Mouse (Mus musculus) MEL (cell line): Measurements from ENCODE around the gene Plp2. TPM values are rescaled to one million over a fixed set of nuclear protein-coding genes. Genes with fewer than 3 reads are reported as not detected.

Source experiments
- DNase-seq: peaks from one replicate; pipeline ENCODE4 v3.0.0; 2011; ENCODE audit warnings: low read depth, low spot score
- H3K27ac ChIP-seq: 2 replicates; pipeline ENCODE4 v1.5.1; 2012; ENCODE audit warnings: low read depth, mild to moderate bottlenecking, control low read depth, low read length, moderate library complexity; ENCODE audit not compliant: control insufficient read depth
- H3K27me3 ChIP-seq, 2 experiments: fragments of 150-350 bp in 1 of 2; sonication (generic) in 1 of 2; 2 replicates each; pipeline ENCODE4 v1.6.1; 2012; ENCODE audit warnings: low read length in 2 of 2, mild to moderate bottlenecking in 2 of 2, improper control_type of control experiment in 1 of 2, moderate library complexity in 1 of 2; ENCODE audit not compliant: insufficient read depth in 2 of 2, control insufficient read depth in 1 of 2
- H3K36me3 ChIP-seq, 2 experiments: 2 replicates each; pipeline ENCODE4 v1.6.1; 2012 to 2014; ENCODE audit warnings: low read length in 2 of 2, improper control_type of control experiment in 1 of 2, inconsistent platforms in 1 of 2, mild to moderate bottlenecking in 1 of 2; ENCODE audit not compliant: insufficient read depth in 2 of 2, control insufficient read depth in 1 of 2
- H3K4me1 ChIP-seq, 2 experiments: fragments of 150-350 bp in 1 of 2; sonication (generic) in 1 of 2; 2 replicates each; pipeline ENCODE4 v1.6.1; 2012; ENCODE audit warnings: low read length in 2 of 2, improper control_type of control experiment in 1 of 2, mild to moderate bottlenecking in 1 of 2; ENCODE audit not compliant: insufficient read depth in 2 of 2, control insufficient read depth in 1 of 2
- H3K4me3 ChIP-seq, 2 experiments: fragments of 150-350 bp in 1 of 2; sonication (generic) in 1 of 2; 2 replicates each; pipeline ENCODE4 v1.5.1; 2012; ENCODE audit warnings: low read depth in 2 of 2, low read length in 2 of 2, mild to moderate bottlenecking in 2 of 2, moderate library complexity in 2 of 2, control low read depth in 1 of 2, improper control_type of control experiment in 1 of 2; ENCODE audit not compliant: control insufficient read depth in 1 of 2, insufficient read depth in 1 of 2
- H3K79me2 ChIP-seq: 2 replicates; pipeline ENCODE4 v1.6.1; 2012; ENCODE audit warnings: mild to moderate bottlenecking, low read length, moderate library complexity; ENCODE audit not compliant: control insufficient read depth, poor library complexity, insufficient read depth
- H3K9ac ChIP-seq: 2 replicates; pipeline ENCODE4 v1.6.1; 2012; ENCODE audit warnings: low read depth, mild to moderate bottlenecking, control low read depth, low read length, moderate library complexity; ENCODE audit not compliant: control insufficient read depth, poor library complexity, severe bottlenecking
- H3K9me3 ChIP-seq: fragments of 150-350 bp; sonication (generic); replicated peaks from 2 replicates; pipeline ENCODE4 v1.6.1; 2012; ENCODE audit warnings: mild to moderate bottlenecking, low read length, improper control_type of control experiment, moderate library complexity; ENCODE audit not compliant: insufficient read depth
- BHLHE40 ChIP-seq: IDR thresholded peaks from 2 replicates; pipeline ENCODE4 v1.6.1; 2012; ENCODE audit warnings: low read depth, mild to moderate bottlenecking, inconsistent platforms, low read length, improper control_type of control experiment, borderline replicate concordance
- CHD1 ChIP-seq: IDR thresholded peaks from 2 replicates; pipeline ENCODE4 v1.6.1; 2012; ENCODE audit warnings: low read depth, mild to moderate bottlenecking, inconsistent platforms, low read length, improper control_type of control experiment
- CHD2 ChIP-seq: IDR thresholded peaks from 2 replicates; pipeline ENCODE4 v1.6.1; 2011; ENCODE audit warnings: low read length, improper control_type of control experiment
- CTCF ChIP-seq, 3 experiments: IDR thresholded peaks in 2 of 3; conservative IDR thresholded peaks in 1 of 3; 2 replicates each; pipeline ENCODE4 v1.5.1; 2011 to 2012; ENCODE audit warnings: low read length in 3 of 3, low read depth in 2 of 3, mild to moderate bottlenecking in 2 of 3, improper control_type of control experiment in 1 of 3, inconsistent platforms in 1 of 3, mixed read lengths in 1 of 3, moderate library complexity in 1 of 3; ENCODE audit not compliant: control insufficient read depth in 1 of 3, insufficient read depth in 1 of 3, poor library complexity in 1 of 3, severe bottlenecking in 1 of 3
- E2F4 ChIP-seq: IDR thresholded peaks from 2 replicates; pipeline ENCODE4 v1.6.1; 2011; ENCODE audit warnings: low read depth, low read length, improper control_type of control experiment, borderline replicate concordance
- ELF1 ChIP-seq: IDR thresholded peaks from 2 replicates; pipeline ENCODE4 v1.6.1; 2014; ENCODE audit warnings: low read depth, mild to moderate bottlenecking, inconsistent platforms, low read length, improper control_type of control experiment, moderate library complexity
- EP300 ChIP-seq, 2 experiments: IDR thresholded peaks; 2 replicates each; pipeline ENCODE4 v1.6.1; 2011; ENCODE audit warnings: improper control_type of control experiment in 2 of 2, low read length in 2 of 2, low read depth in 1 of 2, mild to moderate bottlenecking in 1 of 2
- GABPA ChIP-seq: IDR thresholded peaks from 2 replicates; pipeline ENCODE4 v1.6.1; 2012; ENCODE audit warnings: low read depth, mild to moderate bottlenecking, inconsistent platforms, low read length, improper control_type of control experiment, moderate library complexity
- GATA1 ChIP-seq: IDR thresholded peaks from 2 replicates; pipeline ENCODE4 v1.6.1; 2011; ENCODE audit warnings: low read depth, low read length, improper control_type of control experiment
- HCFC1 ChIP-seq: IDR thresholded peaks from 2 replicates; pipeline ENCODE4 v1.6.1; 2012; ENCODE audit warnings: low read depth, mild to moderate bottlenecking, inconsistent platforms, low read length, improper control_type of control experiment, moderate library complexity
- JUND ChIP-seq: IDR thresholded peaks from 2 replicates; pipeline ENCODE4 v1.6.1; 2011; ENCODE audit warnings: low read depth, mild to moderate bottlenecking, improper control_type of control experiment, low read length
- KAT2A ChIP-seq: conservative IDR thresholded peaks from 2 replicates; pipeline ENCODE4 v1.6.1; 2012; ENCODE audit warnings: low read depth, low read length, improper control_type of control experiment, inconsistent platforms
- MAFK ChIP-seq: IDR thresholded peaks from 2 replicates; pipeline ENCODE4 v1.6.1; 2011; ENCODE audit warnings: low read depth, mild to moderate bottlenecking, low read length, improper control_type of control experiment, borderline replicate concordance
- MAX ChIP-seq: IDR thresholded peaks from 2 replicates; pipeline ENCODE4 v1.6.1; 2011; ENCODE audit warnings: low read length, improper control_type of control experiment
- MAZ ChIP-seq: IDR thresholded peaks from 2 replicates; pipeline ENCODE4 v1.6.1; 2012; ENCODE audit warnings: low read depth, mild to moderate bottlenecking, inconsistent platforms, low read length, improper control_type of control experiment
- MEF2A ChIP-seq: IDR thresholded peaks from 2 replicates; pipeline ENCODE4 v1.6.1; 2014; ENCODE audit warnings: low read depth, mild to moderate bottlenecking, inconsistent platforms, low read length, improper control_type of control experiment; ENCODE audit not compliant: poor library complexity, insufficient replicate concordance, severe bottlenecking; ENCODE audit errors: extremely low read depth
- MXI1 ChIP-seq: IDR thresholded peaks from 2 replicates; pipeline ENCODE4 v1.6.1; 2011; ENCODE audit warnings: mild to moderate bottlenecking, low read depth, low read length, improper control_type of control experiment
- NELFE ChIP-seq: IDR thresholded peaks from 2 replicates; pipeline ENCODE4 v1.6.1; 2011; ENCODE audit warnings: low read depth, low read length, improper control_type of control experiment
- NRF1 ChIP-seq: IDR thresholded peaks from 2 replicates; pipeline ENCODE4 v1.6.1; 2014; ENCODE audit warnings: low read depth, mild to moderate bottlenecking, inconsistent platforms, low read length, improper control_type of control experiment, moderate library complexity; ENCODE audit not compliant: poor library complexity, insufficient read depth, severe bottlenecking
- POLR2A ChIP-seq, 2 experiments: IDR thresholded peaks; 2 replicates each; pipeline ENCODE4 v1.6.1; 2011 to 2012; ENCODE audit warnings: low read length in 2 of 2, mild to moderate bottlenecking in 2 of 2, control low read depth in 1 of 2, improper control_type of control experiment in 1 of 2, low read depth in 1 of 2, moderate library complexity in 1 of 2; ENCODE audit not compliant: control insufficient read depth in 1 of 2, insufficient read depth in 1 of 2, poor library complexity in 1 of 2
- POLR2AphosphoS2 ChIP-seq: IDR thresholded peaks from 2 replicates; pipeline ENCODE4 v1.6.1; 2011; ENCODE audit warnings: low read length, improper control_type of control experiment
- POLR2AphosphoS5 ChIP-seq: IDR thresholded peaks from 2 replicates; pipeline ENCODE4 v1.6.1; 2012; ENCODE audit warnings: low read depth, borderline replicate concordance, mild to moderate bottlenecking, inconsistent platforms, low read length, moderate library complexity, mixed read lengths
- RAD21 ChIP-seq: IDR thresholded peaks from 2 replicates; pipeline ENCODE4 v1.6.1; 2011; ENCODE audit warnings: mild to moderate bottlenecking, low read depth, low read length, improper control_type of control experiment
- RCOR1 ChIP-seq: IDR thresholded peaks from 2 replicates; pipeline ENCODE4 v1.6.1; 2012; ENCODE audit warnings: low read depth, mild to moderate bottlenecking, inconsistent platforms, low read length, improper control_type of control experiment
- SIN3A ChIP-seq: IDR thresholded peaks from 2 replicates; pipeline ENCODE4 v1.6.1; 2012; ENCODE audit warnings: low read length, improper control_type of control experiment, inconsistent platforms
- SMC3 ChIP-seq: IDR thresholded peaks from 2 replicates; pipeline ENCODE4 v1.6.1; 2011; ENCODE audit warnings: low read depth, low read length, improper control_type of control experiment
- TAL1 ChIP-seq: IDR thresholded peaks from 2 replicates; pipeline ENCODE4 v1.6.1; 2012; ENCODE audit warnings: mild to moderate bottlenecking, inconsistent platforms, low read length, moderate library complexity, mixed read lengths
- TBP ChIP-seq: IDR thresholded peaks from 2 replicates; pipeline ENCODE4 v1.8.0; 2011; ENCODE audit warnings: low read depth, low read length, improper control_type of control experiment
- TCF12 ChIP-seq: IDR thresholded peaks from 2 replicates; pipeline ENCODE4 v1.6.1; 2014; ENCODE audit warnings: low read depth, mild to moderate bottlenecking, inconsistent platforms, low read length, improper control_type of control experiment, moderate library complexity
- UBTF ChIP-seq: IDR thresholded peaks from 2 replicates; pipeline ENCODE4 v1.6.1; 2012; ENCODE audit warnings: low read depth, mild to moderate bottlenecking, inconsistent platforms, low read length, improper control_type of control experiment, moderate library complexity, borderline replicate concordance; ENCODE audit not compliant: insufficient read depth
- USF1 ChIP-seq: IDR thresholded peaks from 2 replicates; pipeline ENCODE4 v1.6.1; 2014; ENCODE audit warnings: low read depth, mild to moderate bottlenecking, inconsistent platforms, low read length, improper control_type of control experiment, moderate library complexity
- USF2 ChIP-seq, 2 experiments: IDR thresholded peaks; 2 replicates each; pipeline ENCODE4 v1.6.1; 2011 to 2012; ENCODE audit warnings: improper control_type of control experiment in 2 of 2, low read length in 2 of 2, borderline replicate concordance in 1 of 2, inconsistent platforms in 1 of 2, low read depth in 1 of 2, mild to moderate bottlenecking in 1 of 2; ENCODE audit not compliant: insufficient read depth in 1 of 2
- ZC3H11A ChIP-seq: IDR thresholded peaks from 2 replicates; pipeline ENCODE4 v1.6.1; 2012; ENCODE audit warnings: low read depth, mild to moderate bottlenecking, inconsistent platforms, low read length, improper control_type of control experiment
- ZKSCAN1 ChIP-seq: IDR thresholded peaks from 2 replicates; pipeline ENCODE4 v1.6.1; 2012; ENCODE audit warnings: low read depth, mild to moderate bottlenecking, inconsistent platforms, low read length, improper control_type of control experiment, moderate library complexity
- ZMIZ1 ChIP-seq: IDR thresholded peaks from 2 replicates; pipeline ENCODE4 v1.6.1; 2012; ENCODE audit warnings: low read depth, mild to moderate bottlenecking, inconsistent platforms, low read length, improper control_type of control experiment, moderate library complexity
- ZNF384 ChIP-seq: IDR thresholded peaks from 2 replicates; pipeline ENCODE4 v1.6.1; 2012; ENCODE audit warnings: low read depth, mild to moderate bottlenecking, inconsistent platforms, low read length, improper control_type of control experiment
- polyA plus RNA-seq, 2 experiments: library from polyadenylated mRNA; stranded (reverse) in 1 of 2; unstranded in 1 of 2; fragments of >175 nt in 1 of 2; fragments of >200 nt in 1 of 2; gene quantifications; 2 replicates each; pipeline versions ENCODE4 v1.2.1 to v1.2.4; 2012; ENCODE audit warnings: low replicate concordance in 2 of 2, low read depth in 1 of 2; ENCODE audit not compliant: insufficient read length in 2 of 2, insufficient read depth in 1 of 2, missing spikeins in 1 of 2
- total RNA-seq: library from RNA; depleted of rRNA; stranded (reverse); fragments of 300-350 nt; gene quantifications from 2 replicates; pipeline ENCODE4 v1.2.3, GENCODE M21; 2012

The Plp2 gene
- total and polyA plus RNA-seq, 3 experiments = 95.7 to 407 (median 163) TPM

- H3K9ac ChIP-seq = peak overlapping the region; percentile 92
- H3K27me3 ChIP-seq = no peaks in the 10 kb centered on the region
- peak overlapping the region; percentile 80 for H3K27ac ChIP-seq
- peaks cover 0 to 3% of the 10 kb centered on the region in 2 experiments; a peak in 2 of 4 replicates for H3K36me3 ChIP-seq
- peak; percentile 99 for DNase-seq
- peaks cover 0 to 9% of the 10 kb centered on the region in 2 experiments; a peak in 2 of 4 replicates for H3K4me1 ChIP-seq
- peak overlapping the region; percentile 68 to 80 for H3K4me3 ChIP-seq
- no peaks in the 10 kb centered on the region for H3K9me3 ChIP-seq
- H3K79me2 ChIP-seq = peaks cover 4% of the 10 kb centered on the region; the same call in 1 of the 2 replicates
- TF ChIP-seq RCOR1 (no peak), NELFE (peak; percentile 86), CHD1 (no peak), POLR2AphosphoS5 (no peak), EP300 (IDR thresholded peaks at IDR 0.05; ENCODE audit: low read depth in 1 of 2, low read length in 2 of 2) (no peak; a peak in 1 of 4 replicates), KAT2A (peak; percentile 69), ZMIZ1 (peak; percentile 64; the same call in 1 of the 2 replicates), TCF12 (peak; percentile 27; the same call in 1 of the 2 replicates), RAD21 (no peak), TAL1 (no peak), CTCF (IDR thresholded peaks at IDR 0.05 in 2 of 3, conservative IDR thresholded peaks at IDR 0.05 in 1 of 3; ENCODE audit: control insufficient read depth in 1 of 3, insufficient read depth in 1 of 3, low read depth in 2 of 3, low read length in 3 of 3, poor library complexity in 1 of 3, severe bottlenecking in 1 of 3) (peak in 2 of 3 experiments; percentile 29 to 31; a peak in 3 of 6 replicates), E2F4 (no peak), ELF1 (peak; percentile 94), POLR2AphosphoS2 (peak; percentile 96), POLR2A (IDR thresholded peaks at IDR 0.05; ENCODE audit: control insufficient read depth in 1 of 2, insufficient read depth in 1 of 2, low read depth in 1 of 2, low read length in 2 of 2, poor library complexity in 1 of 2) (peak; percentile 63 to 84), MXI1 (peak; percentile 83), MAX (peak; percentile 75), HCFC1 (peak; percentile 88), GABPA (no peak), MAZ (peak; percentile 57; the same call in 1 of the 2 replicates), MEF2A (no peak), MAFK (no peak), BHLHE40 (no peak), UBTF (0 out of 2 replicates have a peak, but pooled peaks have one; percentile 21), USF1 (0 out of 2 replicates have a peak, but pooled peaks have one; percentile 7), USF2 (IDR thresholded peaks at IDR 0.05; ENCODE audit: borderline replicate concordance in 1 of 2, insufficient read depth in 1 of 2, low read depth in 1 of 2, low read length in 2 of 2) (no peak), JUND (no peak), CHD2 (peak; percentile 92), ZNF384 (peak; percentile 100), SMC3 (peak; percentile 30; the same call in 1 of the 2 replicates), GATA1 (peak; percentile 68), SIN3A (peak; percentile 97), ZKSCAN1 (peak; percentile 80; the same call in 1 of the 2 replicates), ZC3H11A (no peak), TBP (peak; percentile 87), NRF1 (peak; percentile 98)
Observed at GRCm38 (mm10) chrX:7648671-7649304, 22.4 kb downstream of the Plp2 start.
